Mouse (Mus musculus) heart, embryonic 14.5 days (tissue): ENCODE measurements around the gene Epyc. TPM values are rescaled to one million over a fixed set of nuclear protein-coding genes. Genes with fewer than 3 reads are reported as not detected.

Experiments used
- ATAC-seq: fragments of 200-750 bp; cut with Nextera tagmentation; 2 replicates; pipeline ENCODE4 v1.8.0; 2017; ENCODE audit warnings: low read depth, moderate TSS enrichment; ENCODE audit not compliant: insufficient number of reproducible peaks, insufficient read depth, low FRiP score
- H3K27ac ChIP-seq, 2 experiments: fragments of 200-500 bp in 1 of 2; fragments of 300-500 bp in 1 of 2; sonication (generic) in 1 of 2; replicated peaks in 1 of 2; 2 replicates each; pipeline ENCODE4 v1.5.1; 2012 to 2014; ENCODE audit warnings: low read depth in 2 of 2, low read length in 2 of 2, control low read depth in 1 of 2, mild to moderate bottlenecking in 1 of 2, mixed read lengths in 1 of 2; ENCODE audit not compliant: control insufficient read depth in 1 of 2, insufficient read depth in 1 of 2
- H3K27me3 ChIP-seq: fragments of 300-500 bp; sonication (generic); 2 replicates; pipeline ENCODE4 v1.6.1; 2014; ENCODE audit warnings: mild to moderate bottlenecking, low read length, control low read depth; ENCODE audit not compliant: control insufficient read depth, insufficient read depth
- H3K36me3 ChIP-seq: fragments of 300-500 bp; sonication (generic); 2 replicates; pipeline ENCODE4 v1.6.1; 2014; ENCODE audit warnings: mild to moderate bottlenecking, control low read depth, low read length, mixed read lengths; ENCODE audit not compliant: control insufficient read depth, insufficient read depth
- H3K4me1 ChIP-seq, 2 experiments: fragments of 200-500 bp in 1 of 2; fragments of 300-500 bp in 1 of 2; sonication (generic) in 1 of 2; 2 replicates each; pipeline ENCODE4 v1.6.1; 2012 to 2014; ENCODE audit warnings: low read length in 2 of 2, control low read depth in 1 of 2, mixed read lengths in 1 of 2; ENCODE audit not compliant: control insufficient read depth in 2 of 2, insufficient read depth in 2 of 2
- H3K4me2 ChIP-seq: fragments of 300-500 bp; sonication (generic); 2 replicates; pipeline ENCODE4 v1.6.1; 2014; ENCODE audit warnings: mild to moderate bottlenecking, low read length
- H3K4me3 ChIP-seq, 2 experiments: fragments of 200-500 bp in 1 of 2; fragments of 300-500 bp in 1 of 2; sonication (generic) in 1 of 2; 2 replicates each; pipeline ENCODE4 v1.5.1; 2012 to 2014; ENCODE audit warnings: low read length in 2 of 2, mild to moderate bottlenecking in 2 of 2, control low read depth in 1 of 2, low read depth in 1 of 2, moderate library complexity in 1 of 2; ENCODE audit not compliant: control insufficient read depth in 1 of 2, insufficient read depth in 1 of 2
- H3K9ac ChIP-seq: fragments of 300-500 bp; sonication (generic); 2 replicates; pipeline ENCODE4 v1.6.1; 2014; ENCODE audit warnings: mild to moderate bottlenecking, low read length
- H3K9me3 ChIP-seq: fragments of 300-500 bp; sonication (generic); 2 replicates; pipeline ENCODE4 v1.6.1; 2016; ENCODE audit warnings: low read length, control low read depth; ENCODE audit not compliant: control insufficient read depth
- WGBS: fragments of 180-500 bp; shearing (Covaris S2); extraction: QIAGEN DNeasy Blood & Tissue Kit; methylation state at CpG from one replicate; pipeline ENCODE4 v1.1.7; 2014; 5-methylcytosine and 5-hydroxymethylcytosine counted together
- polyA plus RNA-seq: library from polyadenylated mRNA; unstranded; fragments of >200 nt; fragmentation: Nextera tagmentation; extraction: Ambion mirVana; gene quantifications from 2 replicates; pipeline ENCODE4 v1.2.1, GENCODE M21; 2014

Gene Epyc
- polyA plus RNA-seq, 1 experiment from 2014 or later: 1.2 TPM

DNA sequence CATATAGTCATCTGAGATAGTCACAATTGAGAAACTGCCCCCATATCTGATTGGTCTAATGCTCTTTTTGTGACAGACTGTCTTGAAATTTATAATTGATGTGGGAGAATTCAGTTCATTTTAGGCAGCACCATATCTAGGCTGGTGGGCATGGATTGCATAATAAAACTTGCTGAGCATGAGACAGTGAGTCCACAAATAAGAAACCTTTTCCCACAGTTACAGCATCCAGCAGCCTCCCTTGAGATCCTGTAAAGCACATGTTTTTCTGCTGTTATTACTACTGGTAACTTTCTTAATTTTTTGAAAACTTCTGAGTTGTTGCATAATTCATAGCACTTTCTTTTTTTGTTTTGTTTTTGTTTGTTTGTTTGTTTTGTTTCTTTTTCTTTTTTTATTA lies 39.1 kb downstream of the Epyc start:
- no peak overlapping the region for H3K27ac ChIP-seq
- no peak for ATAC-seq
- H3K27me3 ChIP-seq: no peaks in the 10 kb centered on the region
- H3K4me1 ChIP-seq: no peaks in the 10 kb centered on the region
- H3K4me3 ChIP-seq: no peak overlapping the region
- H3K9me3 ChIP-seq: no peaks in the 10 kb centered on the region
- no peak overlapping the region for H3K9ac ChIP-seq
- H3K4me2 ChIP-seq: no peak overlapping the region
- no peaks in the 10 kb centered on the region for H3K36me3 ChIP-seq

DNA sequence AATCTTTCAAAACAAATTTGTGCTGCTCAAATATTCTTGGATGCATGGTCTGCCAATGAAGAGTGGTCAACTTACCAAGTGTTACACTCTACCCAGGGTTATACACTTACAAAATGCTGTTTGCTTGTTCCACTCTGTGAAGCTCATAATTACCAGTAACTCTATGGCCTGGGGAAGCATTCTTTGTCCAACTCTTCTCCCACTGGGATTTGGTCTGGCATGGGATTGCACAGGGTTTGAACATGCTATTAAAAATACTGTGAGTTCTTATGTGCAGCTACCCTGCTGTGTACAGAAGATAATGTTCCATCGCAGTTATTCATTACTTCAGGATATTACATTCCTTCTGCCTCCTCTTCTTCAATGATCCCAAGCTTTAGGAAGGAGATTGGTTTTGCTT lies 43.3 kb downstream of the Epyc start:
- Histone ChIP-seq H3K27ac (no peak overlapping the region), H3K4me3 (no peak overlapping the region), H3K36me3 (no peaks in the 10 kb centered on the region), H3K9me3 (no peaks in the 10 kb centered on the region), H3K9ac (no peak overlapping the region), H3K27me3 (no peaks in the 10 kb centered on the region), H3K4me2 (no peak overlapping the region), H3K4me1 (no peaks in the 10 kb centered on the region)
- no peak for ATAC-seq
- WGBS: 66% methylated on average over 1 of the region's 1 CpGs

GRCm38 (mm10) chr10:97689425-97689824 lies 45.6 kb downstream of the Epyc start:
- Histone ChIP-seq H3K4me2 (no peak overlapping the region), H3K9me3 (no peaks in the 10 kb centered on the region), H3K4me3 (no peak overlapping the region), H3K36me3 (no peaks in the 10 kb centered on the region), H3K27me3 (no peaks in the 10 kb centered on the region), H3K27ac (no peak overlapping the region), H3K9ac (no peak overlapping the region), H3K4me1 (no peaks in the 10 kb centered on the region)
- no peak for ATAC-seq
- WGBS: 76% methylated on average over 3 of the region's 3 CpGs

DNA sequence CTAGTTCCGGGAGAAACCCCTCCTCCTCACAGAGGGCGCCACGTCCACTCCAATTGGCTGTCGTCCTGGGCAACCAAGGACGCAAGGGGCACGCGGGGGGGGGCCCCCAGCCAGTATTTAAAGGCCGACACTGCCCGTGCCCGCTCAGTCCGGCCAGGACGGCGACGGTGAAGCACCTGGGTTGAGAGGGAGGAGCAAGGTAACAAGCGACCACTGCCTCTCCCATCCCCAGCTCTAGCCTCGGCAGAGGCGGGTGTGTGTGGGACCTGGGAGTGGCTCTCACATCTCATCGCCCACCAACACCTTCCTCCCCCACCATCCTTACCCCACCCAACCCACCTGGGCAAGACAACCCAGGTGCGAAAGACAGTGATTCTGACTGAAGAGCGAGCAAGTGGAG lies 49.0 kb downstream of the Epyc start, which contains the start of gene Ccer1:
Gene Ccer1 (plus strand): TSS at position 147 of the 400 bp plus-strand sequence.
- no peaks in the 10 kb centered on the region for H3K36me3 ChIP-seq
- 67% methylated on average over 20 of the region's 20 CpGs for WGBS
- H3K4me1 ChIP-seq: no peaks in the 10 kb centered on the region
- ATAC-seq: no peak
- no peak within 1 kb of the TSS for H3K4me3 ChIP-seq
- H3K27me3 ChIP-seq: no peaks in the 10 kb centered on the region
- H3K27ac ChIP-seq: no peak within 1 kb of the TSS
- no peak within 1 kb of the TSS for H3K9ac ChIP-seq
- H3K4me2 ChIP-seq: peak within 1 kb of the TSS; percentile 41
- 0 out of 2 replicates have a peak, but pooled peaks cover 2% of the 10 kb centered on the region for H3K9me3 ChIP-seq

DNA sequence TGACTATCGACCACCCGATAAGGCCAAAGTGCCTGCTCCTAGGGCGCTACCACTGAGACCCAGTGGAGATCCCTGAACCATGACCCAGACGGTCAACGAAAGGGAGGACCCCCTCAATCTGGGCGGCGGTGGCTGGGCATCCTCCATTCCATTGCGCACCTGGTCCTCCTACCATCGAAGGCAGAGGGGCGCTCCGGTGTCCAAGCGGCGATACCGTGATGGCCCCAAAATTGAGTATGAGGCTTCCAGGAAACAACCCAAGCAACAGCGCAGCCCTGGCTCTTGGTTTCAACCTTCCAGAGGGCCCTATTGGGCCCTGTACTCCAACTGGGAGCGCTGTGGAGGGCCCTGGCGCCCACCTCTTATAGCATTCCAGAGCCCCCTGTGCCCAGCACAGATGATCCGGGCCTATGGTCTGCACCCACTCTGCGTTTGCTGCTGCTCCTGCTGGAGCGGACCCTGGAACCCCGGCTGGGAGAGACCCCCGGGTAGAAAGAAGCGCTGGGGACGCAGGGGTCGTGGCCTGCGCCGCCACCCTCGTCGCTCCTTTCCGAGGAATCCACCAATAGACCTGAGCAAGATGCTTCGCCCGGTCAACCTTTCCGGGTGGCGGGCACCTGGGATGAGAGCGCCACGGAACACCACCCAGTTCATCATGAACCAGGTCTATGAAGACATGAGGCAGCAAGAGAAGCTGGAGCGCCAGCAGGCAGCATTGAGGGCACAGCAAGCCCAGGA lies 49.7 kb downstream of the Epyc start:
- WGBS: 82% methylated on average over 37 of the region's 37 CpGs
- no peaks in the 10 kb centered on the region for H3K36me3 ChIP-seq
- no peak overlapping the region for H3K27ac ChIP-seq
- H3K9ac ChIP-seq: no peak overlapping the region
- no peak overlapping the region for H3K4me2 ChIP-seq
- 0 out of 2 replicates have a peak, but pooled peaks cover 2% of the 10 kb centered on the region for H3K9me3 ChIP-seq
- no peaks in the 10 kb centered on the region for H3K27me3 ChIP-seq
- no peak overlapping the region for H3K4me3 ChIP-seq
- H3K4me1 ChIP-seq: no peaks in the 10 kb centered on the region
- no peak for ATAC-seq

DNA sequence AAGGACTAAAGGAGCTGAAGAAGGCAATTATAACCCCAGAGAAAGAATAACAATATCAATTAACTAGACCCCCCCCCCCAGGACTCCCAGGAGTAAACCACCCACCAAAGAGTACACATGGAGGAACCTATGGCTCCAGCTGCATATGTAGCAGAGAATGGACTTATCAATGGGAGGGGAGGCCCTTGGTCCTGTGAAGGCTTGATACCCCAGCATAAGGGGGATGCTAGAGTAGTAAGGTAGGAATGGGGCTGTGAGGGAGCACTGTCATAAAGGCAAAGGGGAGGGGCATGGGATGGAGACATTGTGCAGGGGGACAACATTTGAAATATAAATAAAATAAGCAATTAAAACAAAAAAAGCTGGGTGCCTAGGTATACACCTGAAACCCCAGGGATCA lies 58.5 kb downstream of the Epyc start:
- Histone ChIP-seq H3K27ac (no peak overlapping the region), H3K27me3 (no peaks in the 10 kb centered on the region), H3K4me1 (no peaks in the 10 kb centered on the region), H3K36me3 (no peaks in the 10 kb centered on the region), H3K9me3 (no peaks in the 10 kb centered on the region), H3K9ac (no peak overlapping the region), H3K4me2 (no peak overlapping the region), H3K4me3 (no peak overlapping the region)
- no peak for ATAC-seq

DNA sequence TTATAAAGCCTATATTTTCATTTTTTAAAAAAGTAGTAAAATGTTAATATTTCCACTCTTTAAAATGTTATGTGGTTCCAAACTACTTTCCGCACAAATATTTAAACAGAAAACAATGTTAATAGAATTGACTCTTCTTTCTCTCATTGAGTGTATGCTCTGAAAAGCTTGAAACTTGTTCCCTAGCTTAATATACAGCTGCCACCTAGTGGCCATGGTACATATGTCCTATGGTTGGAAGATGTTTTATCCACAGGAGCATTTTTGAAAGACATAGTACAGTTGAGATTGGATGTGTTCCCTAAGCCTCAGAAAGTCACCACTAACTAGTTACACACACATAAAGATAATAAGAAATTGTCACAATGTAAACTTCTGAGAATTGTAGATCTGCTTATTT lies 60.7 kb downstream of the Epyc start:
- ATAC-seq: no peak
- Histone ChIP-seq H3K9me3 (no peaks in the 10 kb centered on the region), H3K27me3 (no peaks in the 10 kb centered on the region), H3K36me3 (no peaks in the 10 kb centered on the region), H3K4me2 (no peak overlapping the region), H3K4me1 (no peaks in the 10 kb centered on the region), H3K9ac (no peak overlapping the region), H3K27ac (no peak overlapping the region), H3K4me3 (no peak overlapping the region)
- WGBS: 42% methylated on average over 1 of the region's 1 CpGs

GRCm38 (mm10) chr10:97712687-97713086 lies 68.8 kb downstream of the Epyc start:
- peaks cover 3 to 4% of the 10 kb centered on the region in 2 experiments; a peak in 3 of 4 replicates for H3K4me1 ChIP-seq
- H3K36me3 ChIP-seq: no peaks in the 10 kb centered on the region
- 2% methylated on average over 5 of the region's 5 CpGs for WGBS
- no peak overlapping the region for H3K27ac ChIP-seq
- no peak overlapping the region for H3K4me2 ChIP-seq
- H3K4me3 ChIP-seq: no peak overlapping the region
- ATAC-seq: no peak
- H3K9me3 ChIP-seq: no peaks in the 10 kb centered on the region
- H3K9ac ChIP-seq: no peak overlapping the region
- H3K27me3 ChIP-seq: no peaks in the 10 kb centered on the region
